9 mouse cellular contexts compared by ENCODE assay signal in the genomic region with DNA sequence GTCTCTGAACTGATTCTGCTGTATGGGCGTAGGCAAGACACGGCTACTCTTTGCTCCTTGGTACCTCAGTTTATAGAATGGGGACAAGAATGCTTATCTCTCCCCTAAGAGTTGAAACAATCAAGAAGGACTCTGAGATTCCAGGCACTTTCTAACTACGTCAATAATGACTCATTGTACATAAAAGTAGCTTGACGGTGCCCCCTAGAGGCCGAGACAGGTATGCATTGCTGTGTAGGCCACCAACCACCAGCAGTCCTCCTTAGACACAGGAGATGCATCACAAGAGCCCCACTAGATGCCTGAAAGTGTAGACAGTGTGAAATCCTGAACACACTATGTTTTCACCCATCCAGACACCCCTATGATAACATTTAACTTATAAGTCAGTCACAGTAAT. TPM values are rescaled to one million over a fixed set of nuclear protein-coding genes. Genes with fewer than 3 reads are reported as not detected.
DNase-seq lines count a peak whose midpoint lies in the region; ATAC-seq and TF ChIP-seq lines count a peak whose summit lies in the region.
"Had no signal": no experiment of that assay in that cellular context is flagged by ENCODE, and none has a peak within 500 bp of the region (broad histone marks: within the 10 kb centered on the region; RNA-seq: fewer than 3 reads in every experiment).

No protein-coding gene starts in this region.

- no peak overlapping the region for H3K4me3 ChIP-seq in gastrocnemius, adult 2 months
- H3K4me3 ChIP-seq in cortical plate, adult 2 months (ENCODE audit: insufficient read depth, low read length) = no peak overlapping the region

- peak; percentile 84 for ATAC-seq in megakaryocyte-erythroid progenitor cell, adult 5-6 weeks (replicated peaks; ENCODE audit: low FRiP score, low TSS enrichment, poor library complexity, severe bottlenecking)

- TF ChIP-seq CTCF in gastrocnemius, adult 2 months (IDR thresholded peaks at IDR 0.05) = peak; percentile 61
- TF ChIP-seq CTCF in cortical plate, adult 2 months (IDR thresholded peaks at IDR 0.05; ENCODE audit: extremely low read depth, insufficient read depth, low read length) = peak; percentile 52

- DNase-seq in gastrocnemius, adult 2 months = peak; percentile 39
- no peak for DNase-seq in gastrocnemius, postnatal 25 days
- peak; percentile 19 for DNase-seq in urinary bladder, postnatal 25 days (ENCODE audit: low spot score)
- DNase-seq in urinary bladder, postnatal 10 days (ENCODE audit: low spot score) = no peak
- peak; percentile 55 to 84 for DNase-seq in kidney, postnatal 36 days
- DNase-seq in thymus, postnatal 4 days = peak; percentile 78

- intact Hi-C loops in gastrocnemius, adult 2 months (cut with DNase I) = no loop called here

- H3K27ac ChIP-seq in gastrocnemius, adult 2 months = no peak overlapping the region
- H3K27ac ChIP-seq in cortical plate, adult 2 months (ENCODE audit: insufficient read depth, low read length) = no peak overlapping the region

- 0 out of 2 replicates have a peak, but pooled peaks cover 1% of the 10 kb centered on the region for H3K4me1 ChIP-seq in cortical plate, adult 2 months (ENCODE audit: control insufficient read depth, insufficient read depth, low read length)

- no peak for TF ChIP-seq POLR2A in cortical plate, adult 2 months (IDR thresholded peaks at IDR 0.05; ENCODE audit: extremely low read depth, insufficient read depth, low read length)

RNA-seq across cellular contexts. Expression of gene Crtam, which starts 24.0 kb away (rescaled TPM):
- total RNA-seq in gastrocnemius, adult 2 months (2021) = not detected
- not detected for total RNA-seq in gastrocnemius, postnatal 25 days (2021)
- polyA plus RNA-seq in cortical plate, adult 2 months (2012; rRNA removed) = 0.06 TPM in 1 of 2 replicates, not detected in the other
- not detected in 2 replicates for total RNA-seq in megakaryocyte-erythroid progenitor cell, adult 5-6 weeks (2014; fragmentation: Nextera tagmentation)
- total RNA-seq in megakaryocyte-erythroid progenitor cell, adult 5-6 weeks (2017) = 3.1 TPM in 1 of 2 replicates, not detected in the other
- total RNA-seq: layer of hippocampus, postnatal 14 days had no signal

Comparison
In these comparisons a context has a peak if more than half of its experiments do, and no peak if none do; other contexts are left out.
1. DNase-seq: peak in gastrocnemius, adult 2 months (single experiment), urinary bladder, postnatal 25 days (single experiment), kidney, postnatal 36 days (2 of 2) and thymus, postnatal 4 days (single experiment); none in gastrocnemius, postnatal 25 days (single experiment) and urinary bladder, postnatal 10 days (single experiment).